Mouse (Mus musculus): ENCODE results near the gene Rbfox1. TPM values are rescaled to one million over a fixed set of nuclear protein-coding genes. Genes with fewer than 3 reads are reported as not detected.

Gene Rbfox1
- total and polyA plus RNA-seq, 2 experiments: 0.09 TPM; not detected in 1

- no peak overlapping the region for H3K27ac ChIP-seq (replicated peaks; ENCODE audit: insufficient read depth, low read depth, low read length)
- DNase-seq (ENCODE audit: extremely low read depth, low read depth, low spot score): no peak
- WGBS: 45% methylated on average over 4 of the region's 4 CpGs
- no peaks in the 10 kb centered on the region for H3K36me3 ChIP-seq (ENCODE audit: control insufficient read depth, insufficient read depth, low read length)
- H3K4me1 ChIP-seq (ENCODE audit: control insufficient read depth, insufficient read depth, low read length): no peaks in the 10 kb centered on the region
- no peak overlapping the region for H3K4me3 ChIP-seq (ENCODE audit: insufficient read depth, low read depth, low read length)
- H3K79me2 ChIP-seq (ENCODE audit: control insufficient read depth, insufficient read depth, low read length): no peaks in the 10 kb centered on the region
- no peaks in the 10 kb centered on the region for H3K27me3 ChIP-seq (ENCODE audit: control insufficient read depth, insufficient read depth, low read length)
- H3K9ac ChIP-seq (ENCODE audit: low read depth, low read length): no peak overlapping the region
- TF ChIP-seq CTCF (IDR thresholded peaks at IDR 0.05; ENCODE audit: low read depth, low read length): no peak
- TF ChIP-seq POLR2A (IDR thresholded peaks at IDR 0.05; ENCODE audit: extremely low read depth, insufficient read depth, low read length): no peak
Observed at GRCm38 (mm10) chr16:6284317-6284716, 399.2 kb downstream of the Rbfox1 start.

- Histone ChIP-seq H3K27me3 (ENCODE audit: control insufficient read depth, insufficient read depth, low read length) (no peaks in the 10 kb centered on the region), H3K36me3 (ENCODE audit: control insufficient read depth, insufficient read depth, low read length) (no peaks in the 10 kb centered on the region), H3K9ac (ENCODE audit: low read depth, low read length) (no peak overlapping the region), H3K79me2 (ENCODE audit: control insufficient read depth, insufficient read depth, low read length) (no peaks in the 10 kb centered on the region), H3K4me3 (ENCODE audit: insufficient read depth, low read depth, low read length) (no peak overlapping the region), H3K27ac (replicated peaks; ENCODE audit: insufficient read depth, low read depth, low read length) (no peak overlapping the region), H3K4me1 (ENCODE audit: control insufficient read depth, insufficient read depth, low read length) (no peaks in the 10 kb centered on the region)
- 76% methylated on average over 2 of the region's 2 CpGs for WGBS
- TF ChIP-seq CTCF (IDR thresholded peaks at IDR 0.05; ENCODE audit: low read depth, low read length) (no peak), POLR2A (IDR thresholded peaks at IDR 0.05; ENCODE audit: extremely low read depth, insufficient read depth, low read length) (no peak)
- DNase-seq (ENCODE audit: extremely low read depth, low read depth, low spot score): no peak
Observed at GRCm38 (mm10) chr16:6287699-6288098, 402.5 kb downstream of the Rbfox1 start.

DNA sequence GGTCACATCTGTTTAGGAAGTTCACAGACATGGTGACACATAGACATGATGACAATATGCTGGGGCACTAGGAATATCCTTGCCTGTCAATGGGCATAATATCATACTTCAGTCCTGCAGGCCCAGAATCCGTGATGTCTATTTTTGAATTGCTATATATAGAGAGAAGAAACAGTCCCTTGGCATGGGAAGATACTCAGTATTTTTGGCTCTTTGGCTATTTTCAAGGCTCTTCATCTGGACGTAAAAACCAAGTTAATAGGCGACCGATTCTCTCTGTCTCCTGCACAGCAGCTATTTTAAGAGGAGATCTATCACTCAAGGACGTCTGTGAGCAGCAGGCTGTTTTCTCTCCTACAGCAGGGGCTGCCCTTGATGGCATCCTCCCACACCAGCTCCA lies 415.0 kb downstream of the Rbfox1 start:
- WGBS: 70% methylated on average over 5 of the region's 5 CpGs

DNA sequence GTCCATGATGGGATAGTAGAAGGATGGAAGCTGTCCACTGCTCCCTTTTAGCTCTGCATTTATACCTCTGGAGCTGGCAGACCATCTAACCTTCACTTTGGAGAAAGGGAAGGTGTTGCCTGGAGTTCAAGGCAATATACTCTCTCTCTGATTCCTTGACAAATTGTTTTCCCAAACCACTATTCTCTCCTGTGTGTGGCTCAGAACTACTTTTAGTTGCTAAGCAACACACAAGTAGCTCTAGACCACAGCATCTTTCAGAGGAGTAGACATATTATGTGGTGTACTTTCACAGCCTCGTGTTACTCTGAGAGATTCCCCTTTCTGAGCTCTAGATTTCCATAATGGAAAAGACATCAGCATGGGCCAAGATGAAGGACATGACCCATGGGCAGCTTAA lies 417.9 kb downstream of the Rbfox1 start:
- TF ChIP-seq CTCF (IDR thresholded peaks at IDR 0.05; ENCODE audit: low read depth, low read length): no peak
- TF ChIP-seq POLR2A (IDR thresholded peaks at IDR 0.05; ENCODE audit: extremely low read depth, insufficient read depth, low read length): no peak
- no peak for DNase-seq (ENCODE audit: extremely low read depth, low read depth, low spot score)
- Histone ChIP-seq H3K9ac (ENCODE audit: low read depth, low read length) (no peak overlapping the region), H3K27me3 (ENCODE audit: control insufficient read depth, insufficient read depth, low read length) (no peaks in the 10 kb centered on the region), H3K27ac (replicated peaks; ENCODE audit: insufficient read depth, low read depth, low read length) (no peak overlapping the region), H3K4me3 (ENCODE audit: insufficient read depth, low read depth, low read length) (no peak overlapping the region), H3K79me2 (ENCODE audit: control insufficient read depth, insufficient read depth, low read length) (no peaks in the 10 kb centered on the region), H3K4me1 (ENCODE audit: control insufficient read depth, insufficient read depth, low read length) (no peaks in the 10 kb centered on the region), H3K36me3 (ENCODE audit: control insufficient read depth, insufficient read depth, low read length) (no peaks in the 10 kb centered on the region)
- 60% methylated on average over 1 of the region's 1 CpGs for WGBS

More for the DNA sequence above, 415.0 kb downstream of the Rbfox1 start:
- Histone ChIP-seq H3K4me1 (ENCODE audit: control insufficient read depth, insufficient read depth, low read length) (no peaks in the 10 kb centered on the region), H3K79me2 (ENCODE audit: control insufficient read depth, insufficient read depth, low read length) (no peaks in the 10 kb centered on the region), H3K36me3 (ENCODE audit: control insufficient read depth, insufficient read depth, low read length) (no peaks in the 10 kb centered on the region), H3K9ac (ENCODE audit: low read depth, low read length) (no peak overlapping the region), H3K27me3 (ENCODE audit: control insufficient read depth, insufficient read depth, low read length) (no peaks in the 10 kb centered on the region), H3K27ac (replicated peaks; ENCODE audit: insufficient read depth, low read depth, low read length) (no peak overlapping the region), H3K4me3 (ENCODE audit: insufficient read depth, low read depth, low read length) (no peak overlapping the region)
- DNase-seq (ENCODE audit: extremely low read depth, low read depth, low spot score): no peak
- TF ChIP-seq POLR2A (IDR thresholded peaks at IDR 0.05; ENCODE audit: extremely low read depth, insufficient read depth, low read length) (no peak), CTCF (IDR thresholded peaks at IDR 0.05; ENCODE audit: low read depth, low read length) (no peak)

- Histone ChIP-seq H3K36me3 (ENCODE audit: control insufficient read depth, insufficient read depth, low read length) (no peaks in the 10 kb centered on the region), H3K4me3 (ENCODE audit: insufficient read depth, low read depth, low read length) (no peak overlapping the region), H3K9ac (ENCODE audit: low read depth, low read length) (no peak overlapping the region), H3K27ac (replicated peaks; ENCODE audit: insufficient read depth, low read depth, low read length) (no peak overlapping the region), H3K27me3 (ENCODE audit: control insufficient read depth, insufficient read depth, low read length) (no peaks in the 10 kb centered on the region), H3K4me1 (ENCODE audit: control insufficient read depth, insufficient read depth, low read length) (no peaks in the 10 kb centered on the region), H3K79me2 (ENCODE audit: control insufficient read depth, insufficient read depth, low read length) (no peaks in the 10 kb centered on the region)
- DNase-seq (ENCODE audit: extremely low read depth, low read depth, low spot score): no peak
- TF ChIP-seq POLR2A (IDR thresholded peaks at IDR 0.05; ENCODE audit: extremely low read depth, insufficient read depth, low read length) (no peak), CTCF (IDR thresholded peaks at IDR 0.05; ENCODE audit: low read depth, low read length) (no peak)
Observed at GRCm38 (mm10) chr16:6309940-6310339, 424.8 kb downstream of the Rbfox1 start.

DNA sequence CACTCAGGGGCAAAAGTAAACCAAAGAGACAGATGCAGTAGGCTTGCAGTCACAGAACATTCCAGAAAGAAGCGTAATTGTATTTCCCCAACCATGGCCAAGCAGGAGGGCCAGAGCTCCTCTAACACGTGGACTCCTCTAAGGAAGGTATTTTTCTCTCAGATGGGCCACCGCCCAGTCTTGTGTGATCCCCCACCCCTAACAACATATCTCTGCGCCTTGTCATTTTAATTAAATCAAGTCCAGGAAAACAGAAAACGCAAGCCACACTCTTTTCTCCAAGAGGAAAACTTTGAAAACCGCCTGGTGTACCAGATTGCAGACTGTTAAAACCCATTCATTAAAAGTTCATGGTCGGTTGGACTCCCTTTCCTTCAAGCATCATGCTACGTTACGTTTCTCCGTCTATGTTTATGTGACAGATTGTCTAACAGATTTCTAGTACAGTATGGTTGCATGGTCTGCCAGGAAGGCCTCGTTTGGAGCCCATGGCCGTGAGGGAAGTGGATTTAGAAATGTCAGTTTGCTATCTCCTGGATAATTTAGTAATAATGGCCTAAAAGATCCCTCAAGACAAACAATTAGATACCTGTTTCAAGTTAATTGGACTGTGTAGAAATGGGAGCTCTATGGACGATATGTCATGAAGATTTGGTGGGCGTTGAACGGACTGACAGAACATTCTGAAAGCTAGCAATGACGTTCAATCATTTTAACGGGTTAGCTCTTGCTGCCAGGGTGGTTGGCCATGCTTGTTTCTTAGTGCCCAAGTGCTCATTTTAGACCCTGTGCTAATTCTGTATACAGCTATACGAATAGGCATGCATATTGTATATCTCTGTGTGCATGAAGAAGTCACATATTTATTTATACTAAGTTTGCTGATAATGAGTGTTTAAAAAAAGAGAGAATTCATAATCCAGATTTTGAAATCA lies 425.9 kb downstream of the Rbfox1 start:
- H3K4me1 ChIP-seq (ENCODE audit: control insufficient read depth, insufficient read depth, low read length): no peaks in the 10 kb centered on the region
- no peaks in the 10 kb centered on the region for H3K79me2 ChIP-seq (ENCODE audit: control insufficient read depth, insufficient read depth, low read length)
- no peak overlapping the region for H3K27ac ChIP-seq (replicated peaks; ENCODE audit: insufficient read depth, low read depth, low read length)
- no peak overlapping the region for H3K9ac ChIP-seq (ENCODE audit: low read depth, low read length)
- no peaks in the 10 kb centered on the region for H3K27me3 ChIP-seq (ENCODE audit: control insufficient read depth, insufficient read depth, low read length)
- H3K4me3 ChIP-seq (ENCODE audit: insufficient read depth, low read depth, low read length): no peak overlapping the region
- no peak for DNase-seq (ENCODE audit: extremely low read depth, low read depth, low spot score)
- H3K36me3 ChIP-seq (ENCODE audit: control insufficient read depth, insufficient read depth, low read length): no peaks in the 10 kb centered on the region
- no peak for TF ChIP-seq POLR2A (IDR thresholded peaks at IDR 0.05; ENCODE audit: extremely low read depth, insufficient read depth, low read length)
- no peak for TF ChIP-seq CTCF (IDR thresholded peaks at IDR 0.05; ENCODE audit: low read depth, low read length)
- 85% methylated on average over 18 of the region's 18 CpGs for WGBS
